Mouse (Mus musculus): ENCODE data around the gene Gm14147.
"Not testable (repeated sequence)": the region's sequence is repeated elsewhere in the genome, so short reads cannot be mapped to it uniquely, and the experiment has no call there.

The Gm14147 gene

GRCm38 (mm10) chr2:151097945-151098344 is at the start of gene Gm14147:
TSS of gene Gm14147 (plus strand) at chr2:151098245.
- not testable (repeated sequence) for DNase-seq (ENCODE audit: low read depth, low spot score)

GRCm38 (mm10) chr2:151056637-151057036 is 41.4 kb upstream of the Gm14147 start:
- no peak for DNase-seq (ENCODE audit: low read depth, low spot score)

- DNase-seq (ENCODE audit: low read depth, low spot score): not testable (repeated sequence)
Measured at GRCm38 (mm10) chr2:151092250-151092649, 5.8 kb upstream of the Gm14147 start, which contains the start of gene Gm14151. TSS of gene Gm14151 (minus strand) at chr2:151092350.
